Mouse (Mus musculus) brain, embryonic 14.5 days (tissue): ENCODE data around the gene Ero1l.

ENCODE experiments used
- CTCF ChIP-seq: fragments of 200-500 bp; IDR thresholded peaks from 2 replicates; pipeline ENCODE4 v1.5.1; 2012; ENCODE audit warnings: inconsistent platforms, mild to moderate bottlenecking, moderate library complexity, borderline replicate concordance; ENCODE audit not compliant: insufficient read depth, insufficient read length; ENCODE audit errors: extremely low read depth
- POLR2A ChIP-seq: fragments of 200-500 bp; IDR thresholded peaks from 2 replicates; pipeline ENCODE4 v1.6.1; 2012; ENCODE audit warnings: mild to moderate bottlenecking, inconsistent platforms, borderline replicate concordance; ENCODE audit not compliant: poor library complexity, insufficient read depth, insufficient read length, severe bottlenecking; ENCODE audit errors: extremely low read depth

DNA sequence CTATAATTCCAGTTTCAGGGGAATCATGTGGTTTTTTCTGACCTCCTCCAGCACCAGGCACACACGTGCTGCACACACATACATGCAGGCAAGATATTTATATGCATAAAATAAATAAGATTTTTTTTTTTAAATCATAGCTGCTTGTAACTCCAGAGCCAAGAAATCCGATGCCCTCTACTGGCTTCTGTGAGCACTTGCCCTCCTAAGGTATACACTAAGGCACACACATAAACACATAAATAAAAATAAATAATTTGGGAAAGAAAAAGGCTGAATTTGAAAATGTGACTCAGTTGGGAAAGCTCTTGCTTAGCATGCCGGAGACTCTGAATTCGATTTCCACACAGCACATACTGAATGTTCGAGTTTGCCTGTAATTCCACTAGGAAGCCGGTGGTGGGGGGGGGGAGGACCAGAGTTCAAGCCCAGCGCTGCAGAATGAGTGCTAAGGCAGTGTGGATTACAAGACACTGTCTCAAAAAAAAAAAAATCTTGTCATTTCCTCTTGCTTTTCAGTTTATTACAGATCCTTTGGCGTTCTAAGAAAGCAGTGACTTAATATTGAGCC lies 10.5 kb upstream of the Ero1l start:
- TF ChIP-seq CTCF (no peak), POLR2A (no peak)
